Mouse (Mus musculus) lung, embryonic 14.5 days (tissue): ENCODE data around the gene Ablim1. TPM values are rescaled to one million over a fixed set of nuclear protein-coding genes. Genes with fewer than 3 reads are reported as not detected.

Experiments
- ATAC-seq: fragments of 200-750 bp; cut with Nextera tagmentation; 2 replicates; pipeline ENCODE4 v1.8.0; 2017; ENCODE audit warnings: mild to moderate bottlenecking, moderate TSS enrichment, moderate library complexity; ENCODE audit not compliant: insufficient read depth
- DNase-seq: peaks from one replicate; pipeline ENCODE4 v3.0.0-alpha.2; 2015
- H3K27ac ChIP-seq: fragments of 300-500 bp; sonication (generic); 2 replicates; pipeline ENCODE4 v1.5.1; 2014; ENCODE audit warnings: low read depth, mild to moderate bottlenecking, moderate library complexity
- H3K27me3 ChIP-seq: fragments of 300-500 bp; sonication (generic); 2 replicates; pipeline ENCODE4 v1.6.1; 2014; ENCODE audit warnings: low read length, control low read depth; ENCODE audit not compliant: insufficient read depth
- H3K36me3 ChIP-seq: fragments of 300-500 bp; sonication (generic); 2 replicates; pipeline ENCODE4 v1.6.1; 2014; ENCODE audit warnings: control low read depth; ENCODE audit not compliant: insufficient read depth
- H3K4me1 ChIP-seq: fragments of 300-500 bp; sonication (generic); 2 replicates; pipeline ENCODE4 v1.6.1; 2014; ENCODE audit warnings: antibody characterized with exemption, control low read depth; ENCODE audit not compliant: insufficient read depth
- H3K4me2 ChIP-seq: fragments of 300-500 bp; sonication (generic); 2 replicates; pipeline ENCODE4 v1.6.1; 2014; ENCODE audit warnings: mild to moderate bottlenecking
- H3K4me3 ChIP-seq: fragments of 300-500 bp; sonication (generic); 2 replicates; pipeline ENCODE4 v1.5.1; 2014; ENCODE audit warnings: low read depth, low read length
- H3K9ac ChIP-seq: fragments of 300-500 bp; sonication (generic); 2 replicates; pipeline ENCODE4 v1.6.1; 2014
- H3K9me3 ChIP-seq: fragments of 300-500 bp; sonication (generic); 2 replicates; pipeline ENCODE4 v1.6.1; 2016; ENCODE audit warnings: low read depth, low read length, control low read depth
- CTCF ChIP-seq: IDR thresholded peaks from 2 replicates; pipeline ENCODE4 v1.5.1; 2016; ENCODE audit warnings: antibody characterized with exemption, low read depth
- WGBS: fragments of 180-500 bp; shearing (Covaris S2); extraction: QIAGEN DNeasy Blood & Tissue Kit; methylation state at CpG from one replicate; pipeline ENCODE4 v1.1.7; 2014; 5-methylcytosine and 5-hydroxymethylcytosine counted together
- polyA plus RNA-seq: library from polyadenylated mRNA; unstranded; fragments of >200 nt; fragmentation: Nextera tagmentation; extraction: Ambion mirVana; gene quantifications from 2 replicates; pipeline ENCODE4 v1.2.1, GENCODE M21; 2014

Ablim1 gene
- polyA plus RNA-seq, 1 experiment from 2014 or later: 39.9 TPM

- no peak for TF ChIP-seq CTCF
- Histone ChIP-seq H3K4me3 (no peak overlapping the region), H3K4me2 (no peak overlapping the region), H3K4me1 (peaks cover 50% of the 10 kb centered on the region), H3K36me3 (no peaks in the 10 kb centered on the region), H3K27ac (peak overlapping the region; percentile 6; the same call in 1 of the 2 replicates), H3K9ac (no peak overlapping the region), H3K9me3 (no peaks in the 10 kb centered on the region), H3K27me3 (no peaks in the 10 kb centered on the region)
- 83% methylated on average over 5 of the region's 5 CpGs for WGBS
- no peak for ATAC-seq
- no peak for DNase-seq
Measured at GRCm38 (mm10) chr19:57000592-57000991, 314.1 kb downstream of the Ablim1 start.

GRCm38 (mm10) chr19:56999781-57000180 is 314.9 kb downstream of the Ablim1 start:
- no peaks in the 10 kb centered on the region for H3K27me3 ChIP-seq
- H3K4me1 ChIP-seq: peaks cover 51% of the 10 kb centered on the region
- ATAC-seq (no peak), DNase-seq (no peak)
- no peak overlapping the region for H3K4me3 ChIP-seq
- no peaks in the 10 kb centered on the region for H3K36me3 ChIP-seq
- no peaks in the 10 kb centered on the region for H3K9me3 ChIP-seq
- 82% methylated on average over 2 of the region's 2 CpGs for WGBS
- no peak overlapping the region for H3K4me2 ChIP-seq
- H3K9ac ChIP-seq: no peak overlapping the region
- TF ChIP-seq CTCF: no peak
- H3K27ac ChIP-seq: no peak overlapping the region

- Histone ChIP-seq H3K27ac (no peak overlapping the region; the same call in 1 of the 2 replicates), H3K36me3 (no peaks in the 10 kb centered on the region), H3K4me2 (no peak overlapping the region), H3K9ac (no peak overlapping the region), H3K4me3 (no peak overlapping the region), H3K27me3 (no peaks in the 10 kb centered on the region), H3K9me3 (no peaks in the 10 kb centered on the region), H3K4me1 (peaks cover 48% of the 10 kb centered on the region)
- ATAC-seq: no peak
- no peak for TF ChIP-seq CTCF
- 50% methylated on average over 2 of the region's 2 CpGs for WGBS
- no peak for DNase-seq
Measured at GRCm38 (mm10) chr19:56998910-56999309, 315.8 kb downstream of the Ablim1 start.

GRCm38 (mm10) chr19:56998331-56998730 is 316.4 kb downstream of the Ablim1 start:
- WGBS: 64% methylated on average over 4 of the region's 4 CpGs
- TF ChIP-seq CTCF: no peak
- H3K36me3 ChIP-seq: no peaks in the 10 kb centered on the region
- no peak overlapping the region for H3K9ac ChIP-seq
- H3K27ac ChIP-seq: no peak overlapping the region; the same call in 1 of the 2 replicates
- DNase-seq (no peak), ATAC-seq (no peak)
- peaks cover 44% of the 10 kb centered on the region for H3K4me1 ChIP-seq
- H3K4me2 ChIP-seq: no peak overlapping the region
- H3K4me3 ChIP-seq: no peak overlapping the region
- no peaks in the 10 kb centered on the region for H3K27me3 ChIP-seq
- no peaks in the 10 kb centered on the region for H3K9me3 ChIP-seq

GRCm38 (mm10) chr19:56997164-56997599 is 317.5 kb downstream of the Ablim1 start:
- 0% methylated on average over 10 of the region's 10 CpGs for WGBS
- H3K36me3 ChIP-seq: no peaks in the 10 kb centered on the region
- TF ChIP-seq CTCF: peak; percentile 46
- no peaks in the 10 kb centered on the region for H3K9me3 ChIP-seq
- no peak overlapping the region for H3K4me3 ChIP-seq
- H3K27ac ChIP-seq: peak overlapping the region; percentile 84
- no peaks in the 10 kb centered on the region for H3K27me3 ChIP-seq
- peak overlapping the region; percentile 35 for H3K4me2 ChIP-seq
- H3K9ac ChIP-seq: no peak overlapping the region
- ATAC-seq: peak; percentile 96
- peaks cover 37% of the 10 kb centered on the region for H3K4me1 ChIP-seq
- peak; percentile 96 for DNase-seq

GRCm38 (mm10) chr19:56995441-56995840 is 319.3 kb downstream of the Ablim1 start:
- Histone ChIP-seq H3K27ac (no peak overlapping the region), H3K4me2 (no peak overlapping the region), H3K36me3 (no peaks in the 10 kb centered on the region), H3K9ac (no peak overlapping the region), H3K4me1 (peaks cover 39% of the 10 kb centered on the region), H3K27me3 (no peaks in the 10 kb centered on the region), H3K9me3 (no peaks in the 10 kb centered on the region), H3K4me3 (no peak overlapping the region)
- no peak for DNase-seq
- TF ChIP-seq CTCF: no peak
- WGBS: 57% methylated on average over 4 of the region's 4 CpGs
- ATAC-seq: no peak

GRCm38 (mm10) chr19:56994653-56995052 is 320.1 kb downstream of the Ablim1 start:
- Histone ChIP-seq H3K4me2 (no peak overlapping the region), H3K9me3 (no peaks in the 10 kb centered on the region), H3K36me3 (no peaks in the 10 kb centered on the region), H3K27me3 (no peaks in the 10 kb centered on the region), H3K27ac (no peak overlapping the region), H3K4me3 (no peak overlapping the region), H3K9ac (no peak overlapping the region), H3K4me1 (peaks cover 45% of the 10 kb centered on the region)
- no peak for TF ChIP-seq CTCF
- ATAC-seq (no peak), DNase-seq (no peak)
- 68% methylated on average over 4 of the region's 4 CpGs for WGBS

GRCm38 (mm10) chr19:56993763-56994162 is 321.0 kb downstream of the Ablim1 start:
- Histone ChIP-seq H3K9ac (no peak overlapping the region), H3K27me3 (no peaks in the 10 kb centered on the region), H3K36me3 (no peaks in the 10 kb centered on the region), H3K27ac (no peak overlapping the region), H3K4me3 (no peak overlapping the region), H3K4me1 (peaks cover 49% of the 10 kb centered on the region), H3K9me3 (no peaks in the 10 kb centered on the region), H3K4me2 (no peak overlapping the region)
- 59% methylated on average over 4 of the region's 4 CpGs for WGBS
- DNase-seq (no peak), ATAC-seq (no peak)
- TF ChIP-seq CTCF: no peak
